Mouse (Mus musculus) midbrain, embryonic 10.5 days (tissue): ENCODE measurements around the gene Evl. TPM values are rescaled to one million over a fixed set of nuclear protein-coding genes. Genes with fewer than 3 reads are reported as not detected.

ENCODE experiments used
- DNase-seq: peaks from one replicate; pipeline ENCODE4 v3.0.0-alpha.2; 2017; ENCODE audit warnings: low spot score
- H3K27ac ChIP-seq: fragments of 300-500 bp; sonication (generic); replicated peaks from 2 replicates; pipeline ENCODE4 v1.5.1; 2016; ENCODE audit warnings: mild to moderate bottlenecking
- H3K27me3 ChIP-seq: fragments of 300-500 bp; sonication (generic); 2 replicates; pipeline ENCODE4 v1.6.1; 2016; ENCODE audit warnings: low read depth, mild to moderate bottlenecking; ENCODE audit not compliant: poor library complexity, severe bottlenecking
- H3K36me3 ChIP-seq: fragments of 300-500 bp; sonication (generic); 2 replicates; pipeline ENCODE4 v1.6.1; 2016; ENCODE audit warnings: mild to moderate bottlenecking, moderate library complexity
- H3K4me1 ChIP-seq: fragments of 300-500 bp; sonication (generic); 2 replicates; pipeline ENCODE4 v1.6.1; 2016
- H3K4me3 ChIP-seq: fragments of 300-500 bp; sonication (generic); 2 replicates; pipeline ENCODE4 v1.5.1; 2016; ENCODE audit warnings: mild to moderate bottlenecking, moderate library complexity
- H3K9me3 ChIP-seq: fragments of 300-500 bp; sonication (generic); replicated peaks from 2 replicates; pipeline ENCODE4 v1.6.1; 2016; ENCODE audit warnings: mild to moderate bottlenecking
- WGBS: fragments of 180-500 bp; shearing (Covaris S2); methylation state at CpG from one replicate; pipeline ENCODE4 v1.1.7; 2016; 5-methylcytosine and 5-hydroxymethylcytosine counted together
- polyA plus RNA-seq: library from polyadenylated mRNA; unstranded; fragments of >200 nt; fragmentation: Nextera tagmentation; extraction: Ambion mirVana; gene quantifications from 2 replicates; pipeline ENCODE4 v1.2.1, GENCODE M21; 2016

Gene Evl
- polyA plus RNA-seq, 1 experiment from 2014 or later, result 57.7 TPM

DNA sequence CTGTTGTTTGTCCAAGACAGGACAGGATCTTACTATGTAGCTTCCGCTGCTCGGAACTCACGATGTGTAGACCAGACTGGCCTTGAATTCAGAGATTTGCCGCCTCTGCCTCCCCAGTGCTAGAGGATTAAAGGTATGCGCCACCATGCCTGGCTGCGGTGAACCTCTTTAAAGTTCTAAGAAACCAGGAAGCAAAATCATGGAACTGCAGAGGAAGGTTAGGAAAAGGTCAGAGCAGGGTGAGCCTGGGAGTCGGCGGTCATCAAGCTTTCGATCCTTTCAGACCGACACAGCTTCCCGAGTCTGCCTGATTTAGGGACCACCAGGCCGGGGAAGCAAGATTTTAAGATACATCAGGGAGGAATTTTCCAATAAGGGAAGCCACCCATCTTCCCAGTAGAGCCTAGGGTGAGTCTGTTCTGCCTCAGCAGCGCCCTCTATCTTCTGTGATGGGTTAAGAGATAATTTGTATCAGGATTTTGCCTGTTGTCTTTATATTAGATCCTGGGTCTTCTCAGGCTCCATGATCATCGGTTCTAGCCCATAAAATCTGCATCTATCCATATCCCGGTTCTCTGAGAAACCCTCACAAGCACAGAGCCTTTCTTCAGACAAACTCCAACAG is 7.2 kb upstream of the Evl start:
- H3K4me3 ChIP-seq, result peak overlapping the region; percentile 7
- no peak for DNase-seq

DNA sequence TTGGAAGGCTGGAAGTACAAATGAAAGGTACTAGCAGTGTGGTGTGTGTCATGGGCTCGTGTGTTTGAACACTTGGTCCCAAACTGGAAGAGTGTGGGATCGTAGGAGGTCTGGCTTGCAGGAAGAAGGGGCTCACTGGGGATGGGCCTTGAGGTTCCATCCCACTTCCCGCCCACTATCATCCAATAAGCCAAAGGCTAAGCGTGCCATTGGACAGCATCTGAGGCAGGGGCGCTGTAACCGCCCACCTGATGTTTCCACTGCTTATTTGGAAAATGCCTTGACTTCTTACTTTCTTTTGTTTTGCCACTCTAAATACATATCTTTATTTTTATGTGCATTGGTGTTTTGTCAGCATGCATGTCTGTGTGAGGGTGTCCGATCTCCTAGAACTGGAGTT is 2.8 kb upstream of the Evl start:
- Histone ChIP-seq H3K27me3 (peaks cover 6% of the 10 kb centered on the region), H3K4me1 (peaks cover 56% of the 10 kb centered on the region), H3K9me3 (no peaks in the 10 kb centered on the region; the same call in 1 of the 2 replicates), H3K36me3 (no peaks in the 10 kb centered on the region), H3K27ac (no peak overlapping the region), H3K4me3 (no peak overlapping the region)
- no peak for DNase-seq
- 76% methylated on average over 7 of the region's 7 CpGs for WGBS

More for the DNA sequence above, 7.2 kb upstream of the Evl start:
- no peaks in the 10 kb centered on the region for H3K36me3 ChIP-seq
- 62% methylated on average over 15 of the region's 15 CpGs for WGBS
- H3K9me3 ChIP-seq, result no peaks in the 10 kb centered on the region; the same call in 1 of the 2 replicates
- H3K4me1 ChIP-seq, result peaks cover 50% of the 10 kb centered on the region
- 0 out of 2 replicates have a peak, but pooled peaks cover 6% of the 10 kb centered on the region for H3K27me3 ChIP-seq
- H3K27ac ChIP-seq, result peak overlapping the region; percentile 86

DNA sequence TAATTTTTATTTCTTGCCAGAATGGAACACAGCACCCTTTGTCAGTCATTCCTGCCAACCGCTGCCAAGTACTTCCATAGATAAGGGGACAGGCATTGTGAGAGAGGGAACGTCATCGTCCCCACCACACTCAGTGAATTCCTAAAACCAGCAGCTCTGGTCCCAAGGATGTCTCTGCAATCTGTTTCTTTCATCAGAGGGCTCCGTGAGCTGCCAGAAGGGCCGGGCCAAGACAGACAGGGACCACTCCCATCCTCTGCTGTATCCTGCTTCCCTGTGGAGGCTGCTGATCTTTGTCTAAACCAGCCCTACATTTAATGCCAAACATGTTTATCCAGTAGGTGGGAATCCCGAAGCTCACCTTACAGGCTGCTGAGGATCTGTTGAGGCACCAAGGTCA is 1.4 kb upstream of the Evl start:
- peaks cover 6% of the 10 kb centered on the region for H3K27me3 ChIP-seq
- no peak for DNase-seq
- H3K4me1 ChIP-seq, result peaks cover 56% of the 10 kb centered on the region
- H3K9me3 ChIP-seq, result no peaks in the 10 kb centered on the region; the same call in 1 of the 2 replicates
- H3K27ac ChIP-seq, result peak overlapping the region; percentile 96; the same call in 1 of the 2 replicates
- no peaks in the 10 kb centered on the region for H3K36me3 ChIP-seq
- no peak overlapping the region for H3K4me3 ChIP-seq
- WGBS, result 58% methylated on average over 6 of the region's 6 CpGs

DNA sequence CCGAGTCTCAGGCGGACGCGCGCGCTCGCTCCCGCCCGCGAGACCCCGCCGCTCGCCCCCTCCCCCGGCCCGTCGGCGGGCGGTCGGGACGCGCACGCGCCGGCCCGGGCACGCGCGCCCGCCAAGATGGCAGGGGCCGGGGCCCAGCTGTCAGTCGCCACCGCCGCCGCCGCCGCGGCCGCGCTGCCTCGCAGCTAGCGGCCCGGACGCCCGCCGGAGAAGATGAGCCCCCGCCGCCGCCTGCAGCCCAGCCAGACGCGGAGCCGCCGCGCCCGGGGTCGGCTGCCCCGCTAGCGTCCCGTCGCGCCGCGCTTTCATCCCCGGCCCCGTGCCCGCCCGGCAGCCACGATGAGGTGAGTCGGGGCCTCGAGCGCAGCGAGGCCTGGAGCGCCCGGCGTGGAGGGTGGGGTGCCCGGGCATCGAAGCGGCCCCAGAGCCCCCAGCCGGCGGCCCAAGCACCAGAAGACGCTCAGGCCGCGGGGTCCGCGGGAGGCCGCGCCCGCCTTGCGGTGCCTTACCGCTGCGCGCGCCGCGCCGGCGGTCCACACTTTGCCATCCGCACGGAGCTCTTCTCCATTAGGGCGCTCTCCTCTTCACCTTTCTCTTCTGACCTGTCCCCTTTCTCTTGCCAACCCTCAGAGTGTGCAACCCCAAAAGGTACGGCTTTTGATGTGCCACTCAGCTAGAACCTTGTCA is 489 bp downstream of the Evl start:
- peak overlapping the region; percentile 90 for H3K4me3 ChIP-seq
- no peaks in the 10 kb centered on the region for H3K9me3 ChIP-seq
- 1% methylated on average over 100 of the region's 100 CpGs for WGBS
- H3K36me3 ChIP-seq, result no peaks in the 10 kb centered on the region
- H3K27me3 ChIP-seq, result peaks cover 6% of the 10 kb centered on the region
- peak; percentile 67 for DNase-seq
- H3K4me1 ChIP-seq, result peaks cover 68% of the 10 kb centered on the region
- H3K27ac ChIP-seq, result peak overlapping the region; percentile 96

DNA sequence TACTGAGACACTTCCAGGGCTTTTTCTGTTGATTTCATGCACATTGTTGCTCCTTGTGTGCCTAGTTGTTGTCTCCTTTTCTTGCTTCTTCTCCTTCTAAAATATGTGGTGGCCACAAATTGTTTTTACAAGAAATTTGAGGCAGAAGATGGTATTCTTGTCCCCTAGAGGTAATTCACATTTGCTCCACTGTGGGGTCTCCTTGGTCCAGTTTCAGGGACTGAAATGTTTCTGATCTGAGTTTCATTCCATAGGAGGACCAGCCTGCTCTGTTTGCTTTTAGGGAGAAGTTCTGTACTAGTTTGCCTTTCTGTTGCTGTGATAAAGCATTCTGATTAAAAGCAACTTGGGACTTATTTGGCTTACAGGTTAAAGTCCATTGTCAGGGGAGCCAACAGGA is 3.7 kb downstream of the Evl start:
- Histone ChIP-seq H3K9me3 (no peaks in the 10 kb centered on the region), H3K4me3 (no peak overlapping the region), H3K36me3 (peaks cover 8% of the 10 kb centered on the region), H3K27ac (no peak overlapping the region), H3K27me3 (peaks cover 2% of the 10 kb centered on the region), H3K4me1 (peaks cover 74% of the 10 kb centered on the region)
- no peak for DNase-seq

DNA sequence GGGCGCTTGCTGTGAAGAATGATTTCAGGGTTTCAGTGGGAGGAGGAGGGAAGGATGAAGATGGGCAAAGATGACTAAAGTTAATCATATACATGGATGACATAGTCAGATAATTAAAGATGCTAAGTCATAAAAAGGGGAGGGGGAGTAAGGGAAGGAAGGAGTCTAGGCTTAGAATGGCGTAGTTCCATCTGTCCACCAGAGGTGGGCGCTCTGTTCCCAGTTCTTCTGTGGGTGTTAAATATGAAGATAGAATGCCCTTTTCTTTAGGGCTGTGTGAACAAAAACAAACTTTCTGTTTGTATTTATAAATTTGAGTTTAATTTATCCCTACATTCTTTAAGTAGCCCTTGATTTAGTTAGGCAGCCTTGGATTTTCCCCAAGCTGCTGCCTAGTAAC is 8.7 kb downstream of the Evl start:
- no peaks in the 10 kb centered on the region for H3K9me3 ChIP-seq
- H3K27me3 ChIP-seq, result no peaks in the 10 kb centered on the region
- no peak overlapping the region for H3K4me3 ChIP-seq
- peaks cover 19% of the 10 kb centered on the region for H3K36me3 ChIP-seq
- H3K27ac ChIP-seq, result no peak overlapping the region
- no peak for DNase-seq
- WGBS, result 81% methylated on average over 3 of the region's 3 CpGs
- peaks cover 60% of the 10 kb centered on the region for H3K4me1 ChIP-seq

DNA sequence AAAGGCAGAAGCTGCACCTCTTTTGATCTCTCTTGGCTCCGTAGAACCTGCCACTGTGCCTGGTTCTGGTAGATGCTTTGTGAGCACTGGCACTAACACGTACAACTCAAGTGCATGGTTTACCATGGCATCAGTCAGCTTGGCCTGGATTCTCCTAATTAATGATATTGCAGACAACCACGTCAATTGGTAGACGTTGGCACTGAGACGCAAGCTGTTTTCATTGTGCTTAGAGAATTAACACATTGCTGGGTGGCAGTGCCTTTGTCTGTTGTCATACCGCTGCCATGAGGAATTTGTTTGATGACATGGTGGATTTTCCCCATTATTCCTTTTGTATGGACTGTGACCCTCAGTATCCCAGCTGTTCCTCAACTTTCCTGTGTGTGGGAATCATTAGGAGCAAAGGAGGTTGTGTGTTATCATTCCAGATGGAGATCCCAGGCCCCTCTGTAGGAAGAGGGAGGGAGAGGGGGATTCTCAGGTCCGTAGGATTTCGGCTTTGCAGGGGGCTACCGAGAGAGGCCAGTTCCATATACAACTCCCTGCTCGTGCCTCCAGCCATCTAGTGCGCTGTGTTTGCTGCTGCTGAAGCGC is 10.5 kb downstream of the Evl start:
- peaks cover 46% of the 10 kb centered on the region for H3K4me1 ChIP-seq
- peak overlapping the region; percentile 66 for H3K27ac ChIP-seq
- H3K4me3 ChIP-seq, result peak overlapping the region; percentile 25; the same call in 1 of the 2 replicates
- 36% methylated on average over 12 of the region's 12 CpGs for WGBS
- H3K9me3 ChIP-seq, result no peaks in the 10 kb centered on the region
- H3K27me3 ChIP-seq, result no peaks in the 10 kb centered on the region
- peaks cover 19% of the 10 kb centered on the region for H3K36me3 ChIP-seq
- DNase-seq, result peak; percentile 32

DNA sequence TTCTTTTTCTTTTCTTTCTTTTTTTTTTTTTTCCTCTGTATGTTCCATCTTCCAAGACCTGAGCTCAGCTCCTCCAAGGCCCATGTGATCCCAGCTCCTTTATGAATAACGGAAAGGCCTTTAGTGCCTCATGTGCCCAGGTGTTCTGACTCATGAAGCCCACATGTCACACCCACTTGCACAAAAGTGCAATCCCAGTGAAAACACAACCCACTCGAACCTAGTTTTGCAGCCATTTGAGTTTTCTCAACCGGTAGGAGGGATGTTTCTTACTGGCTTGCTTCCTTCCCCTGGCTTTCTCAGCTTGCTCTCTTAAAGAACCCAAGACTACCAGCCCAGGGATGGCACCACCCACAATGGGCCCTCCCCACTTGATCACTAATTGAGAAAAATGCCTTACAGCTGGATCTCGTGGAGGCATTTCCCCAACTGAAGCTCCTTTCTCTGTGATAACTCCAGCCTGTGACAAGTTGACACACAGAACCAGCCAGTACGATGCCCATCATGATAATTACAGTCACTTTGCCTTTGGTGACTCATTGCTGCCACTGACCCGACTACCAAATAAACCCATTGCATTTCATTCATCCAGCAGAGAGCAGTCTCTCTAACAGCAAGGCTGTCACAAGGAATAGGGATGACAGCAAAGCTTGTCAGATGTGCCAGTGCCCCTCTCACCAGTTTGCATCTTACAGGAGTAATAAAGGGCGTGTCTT is 24.8 kb downstream of the Evl start:
- Histone ChIP-seq H3K9me3 (no peaks in the 10 kb centered on the region), H3K4me1 (no peaks in the 10 kb centered on the region), H3K27ac (no peak overlapping the region), H3K36me3 (peaks cover 61% of the 10 kb centered on the region), H3K4me3 (no peak overlapping the region), H3K27me3 (no peaks in the 10 kb centered on the region)
- DNase-seq, result no peak
- 88% methylated on average over 7 of the region's 7 CpGs for WGBS

DNA sequence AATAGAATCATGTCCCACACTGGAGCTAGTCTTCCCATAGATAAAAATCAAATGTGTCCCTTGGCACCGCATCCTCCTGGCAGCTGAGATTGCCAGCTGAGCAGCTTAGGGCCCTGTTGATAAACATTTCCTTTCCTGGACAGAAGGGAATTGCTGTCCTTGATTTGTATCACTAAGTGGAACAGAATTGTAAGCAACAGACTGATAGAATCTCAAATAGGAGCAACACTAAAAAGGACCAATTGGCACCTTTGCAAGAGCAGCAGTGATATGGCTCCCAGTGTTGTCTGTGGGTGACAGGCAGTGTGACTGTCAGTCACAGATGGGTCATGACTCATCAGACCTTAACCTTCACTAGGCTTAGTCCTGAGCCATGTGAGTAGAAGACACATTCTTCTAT is 29.3 kb downstream of the Evl start:
- no peak overlapping the region for H3K4me3 ChIP-seq
- peaks cover 62% of the 10 kb centered on the region for H3K36me3 ChIP-seq
- WGBS, result 100% methylated on average over 1 of the region's 1 CpGs
- no peak for DNase-seq
- H3K27me3 ChIP-seq, result no peaks in the 10 kb centered on the region
- H3K4me1 ChIP-seq, result no peaks in the 10 kb centered on the region
- 0 out of 2 replicates have a peak, but pooled peaks cover 5% of the 10 kb centered on the region for H3K9me3 ChIP-seq
- H3K27ac ChIP-seq, result no peak overlapping the region

DNA sequence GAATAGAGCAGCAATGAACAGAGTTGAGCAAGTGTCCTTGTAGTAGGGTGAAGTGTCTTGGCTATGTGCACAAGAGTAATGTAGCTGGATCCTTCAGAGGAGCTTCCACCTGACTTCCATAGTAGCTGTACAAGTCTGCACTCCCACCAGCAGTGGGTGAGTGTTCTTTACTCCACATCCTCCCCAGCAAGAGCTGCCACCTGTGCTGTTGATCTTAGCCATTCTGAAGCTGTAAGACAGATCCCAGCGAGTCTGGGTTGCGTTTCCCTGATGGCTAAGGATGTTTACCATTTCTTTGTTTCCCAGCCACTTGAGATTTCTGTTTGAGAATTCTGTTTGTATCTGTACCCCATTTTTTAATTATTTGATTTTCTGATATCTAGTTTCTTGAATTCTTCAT is 35.6 kb downstream of the Evl start:
- Histone ChIP-seq H3K27ac (no peak overlapping the region), H3K9me3 (no peaks in the 10 kb centered on the region), H3K4me3 (no peak overlapping the region), H3K27me3 (no peaks in the 10 kb centered on the region), H3K4me1 (peaks cover 2% of the 10 kb centered on the region; the same call in 1 of the 2 replicates), H3K36me3 (peaks cover 41% of the 10 kb centered on the region)
- DNase-seq, result no peak
- 90% methylated on average over 2 of the region's 2 CpGs for WGBS

DNA sequence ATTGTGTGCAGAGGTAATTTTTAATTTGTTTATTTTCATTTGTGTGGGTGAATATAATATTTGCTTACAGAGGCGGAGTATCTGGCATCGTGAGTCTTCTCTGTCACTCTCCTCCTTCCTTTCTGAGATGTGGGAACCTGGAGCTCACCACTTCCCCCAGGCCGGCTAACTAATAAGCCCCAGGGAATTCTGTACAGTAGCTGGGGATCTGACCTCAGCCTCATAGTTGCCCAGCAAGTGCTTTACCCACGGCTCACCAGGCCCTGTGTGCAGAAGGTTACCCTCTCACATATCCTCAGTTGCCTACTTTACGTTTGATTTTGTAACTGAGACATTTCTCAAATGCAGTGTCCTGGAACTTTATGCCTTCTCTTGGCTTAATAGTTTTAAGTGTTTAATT is 37.1 kb downstream of the Evl start:
- H3K4me3 ChIP-seq, result no peak overlapping the region
- no peaks in the 10 kb centered on the region for H3K9me3 ChIP-seq
- no peak for DNase-seq
- 88% methylated on average over 5 of the region's 5 CpGs for WGBS
- no peaks in the 10 kb centered on the region for H3K27me3 ChIP-seq
- H3K4me1 ChIP-seq, result peaks cover 2% of the 10 kb centered on the region; the same call in 1 of the 2 replicates
- no peak overlapping the region for H3K27ac ChIP-seq
- peaks cover 30% of the 10 kb centered on the region for H3K36me3 ChIP-seq

DNA sequence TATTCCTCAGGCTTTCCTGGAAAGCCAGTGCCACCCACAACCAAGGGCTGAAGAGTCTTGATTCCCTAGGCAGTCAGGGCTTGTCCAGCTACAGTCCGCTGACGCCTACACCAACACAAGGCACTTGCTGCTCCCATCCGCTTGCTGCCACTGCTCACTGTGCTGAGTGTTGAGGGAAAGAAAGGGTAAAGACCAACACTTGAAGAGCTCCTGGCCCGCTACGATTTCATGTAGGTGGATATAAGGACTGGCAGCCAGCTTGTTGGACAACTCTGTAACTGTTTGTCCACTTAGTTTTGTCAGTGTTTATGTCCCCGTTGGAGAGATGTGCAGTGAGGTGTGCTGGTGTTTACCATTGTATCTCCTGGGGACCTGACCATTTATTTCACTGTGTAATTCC is 38.3 kb downstream of the Evl start:
- no peak for DNase-seq
- H3K4me1 ChIP-seq, result peaks cover 2% of the 10 kb centered on the region; the same call in 1 of the 2 replicates
- H3K4me3 ChIP-seq, result no peak overlapping the region
- H3K9me3 ChIP-seq, result no peaks in the 10 kb centered on the region
- WGBS, result 92% methylated on average over 6 of the region's 6 CpGs
- H3K27ac ChIP-seq, result no peak overlapping the region
- H3K36me3 ChIP-seq, result peaks cover 22% of the 10 kb centered on the region
- no peaks in the 10 kb centered on the region for H3K27me3 ChIP-seq
